Mouse (Mus musculus): Measurements from ENCODE around the gene Vwa3b. TPM values are rescaled to one million over a fixed set of nuclear protein-coding genes. Genes with fewer than 3 reads are reported as not detected.

Vwa3b gene
- polyA plus RNA-seq (2016; fragmentation: Nextera tagmentation; extraction: Ambion mirVana): 0.09 TPM in 1 of 2 replicates, not detected in the other

- H3K4me1 ChIP-seq (replicated peaks): 0 out of 2 replicates have a peak, but pooled peaks cover 7% of the 10 kb centered on the region
- H3K9ac ChIP-seq: no peak within 1 kb of the TSS
- no peak within 1 kb of the TSS for H3K27ac ChIP-seq (ENCODE audit: poor library complexity, severe bottlenecking)
- H3K27me3 ChIP-seq (replicated peaks): no peaks in the 10 kb centered on the region
- H3K4me2 ChIP-seq: no peak within 1 kb of the TSS
- H3K36me3 ChIP-seq: no peaks in the 10 kb centered on the region
- WGBS: 74% methylated on average over 5 of the region's 5 CpGs
- ATAC-seq (ENCODE audit: insufficient number of reproducible peaks, low FRiP score): no peak
- no peak within 1 kb of the TSS for H3K4me3 ChIP-seq
- no peaks in the 10 kb centered on the region for H3K9me3 ChIP-seq (replicated peaks)
Measured at GRCm38 (mm10) chr1:37025962-37026686, at the start of gene Vwa3b. Gene Vwa3b (plus strand): TSS chr1:37026596.

- 76% methylated on average over 4 of the region's 4 CpGs for WGBS
- ATAC-seq (ENCODE audit: insufficient number of reproducible peaks, low FRiP score): no peak
- Histone ChIP-seq H3K27ac (ENCODE audit: poor library complexity, severe bottlenecking) (no peak overlapping the region), H3K9ac (no peak overlapping the region), H3K9me3 (replicated peaks) (peaks cover 6% of the 10 kb centered on the region; the same call in 1 of the 2 replicates), H3K4me1 (replicated peaks) (no peaks in the 10 kb centered on the region), H3K4me3 (no peak overlapping the region), H3K36me3 (no peaks in the 10 kb centered on the region), H3K4me2 (no peak overlapping the region), H3K27me3 (replicated peaks) (no peaks in the 10 kb centered on the region)
Measured at GRCm38 (mm10) chr1:36976770-36977169, 49.6 kb upstream of the Vwa3b start.

GRCm38 (mm10) chr1:36982191-36982961 is 44.0 kb upstream of the Vwa3b start:
- Histone ChIP-seq H3K9ac (no peak overlapping the region), H3K4me1 (replicated peaks) (no peaks in the 10 kb centered on the region), H3K4me3 (no peak overlapping the region), H3K36me3 (no peaks in the 10 kb centered on the region), H3K4me2 (no peak overlapping the region), H3K9me3 (replicated peaks) (no peaks in the 10 kb centered on the region), H3K27me3 (replicated peaks) (no peaks in the 10 kb centered on the region; the same call in 1 of the 2 replicates), H3K27ac (ENCODE audit: poor library complexity, severe bottlenecking) (no peak overlapping the region)
- ATAC-seq (ENCODE audit: insufficient number of reproducible peaks, low FRiP score): no peak
- 72% methylated on average over 9 of the region's 9 CpGs for WGBS

GRCm38 (mm10) chr1:36983754-36984153 is 42.6 kb upstream of the Vwa3b start:
- Histone ChIP-seq H3K36me3 (no peaks in the 10 kb centered on the region), H3K9me3 (replicated peaks) (no peaks in the 10 kb centered on the region), H3K27ac (ENCODE audit: poor library complexity, severe bottlenecking) (no peak overlapping the region), H3K27me3 (replicated peaks) (no peaks in the 10 kb centered on the region; the same call in 1 of the 2 replicates), H3K4me2 (no peak overlapping the region), H3K4me3 (no peak overlapping the region), H3K9ac (no peak overlapping the region), H3K4me1 (replicated peaks) (no peaks in the 10 kb centered on the region)
- 36% methylated on average over 4 of the region's 4 CpGs for WGBS
- ATAC-seq (ENCODE audit: insufficient number of reproducible peaks, low FRiP score): no peak

- Histone ChIP-seq H3K9ac (no peak overlapping the region), H3K4me2 (no peak overlapping the region), H3K9me3 (replicated peaks) (no peaks in the 10 kb centered on the region), H3K27ac (ENCODE audit: poor library complexity, severe bottlenecking) (no peak overlapping the region), H3K4me1 (replicated peaks) (no peaks in the 10 kb centered on the region), H3K4me3 (no peak overlapping the region), H3K36me3 (no peaks in the 10 kb centered on the region), H3K27me3 (replicated peaks) (no peaks in the 10 kb centered on the region; the same call in 1 of the 2 replicates)
- no peak for ATAC-seq (ENCODE audit: insufficient number of reproducible peaks, low FRiP score)
- 34% methylated on average over 6 of the region's 6 CpGs for WGBS
Measured at GRCm38 (mm10) chr1:36984406-36984805, 42.0 kb upstream of the Vwa3b start.

GRCm38 (mm10) chr1:36985896-36986295 is 40.5 kb upstream of the Vwa3b start:
- no peak for ATAC-seq (ENCODE audit: insufficient number of reproducible peaks, low FRiP score)
- Histone ChIP-seq H3K4me1 (replicated peaks) (no peaks in the 10 kb centered on the region), H3K36me3 (no peaks in the 10 kb centered on the region), H3K9ac (no peak overlapping the region), H3K4me2 (no peak overlapping the region), H3K27ac (ENCODE audit: poor library complexity, severe bottlenecking) (no peak overlapping the region), H3K4me3 (no peak overlapping the region), H3K27me3 (replicated peaks) (no peaks in the 10 kb centered on the region; the same call in 1 of the 2 replicates), H3K9me3 (replicated peaks) (no peaks in the 10 kb centered on the region)
- 62% methylated on average over 6 of the region's 6 CpGs for WGBS

- no peaks in the 10 kb centered on the region for H3K36me3 ChIP-seq
- no peaks in the 10 kb centered on the region for H3K4me1 ChIP-seq (replicated peaks)
- no peaks in the 10 kb centered on the region for H3K9me3 ChIP-seq (replicated peaks)
- ATAC-seq (ENCODE audit: insufficient number of reproducible peaks, low FRiP score): no peak
- no peak overlapping the region for H3K27ac ChIP-seq (ENCODE audit: poor library complexity, severe bottlenecking)
- no peak overlapping the region for H3K4me2 ChIP-seq
- H3K27me3 ChIP-seq (replicated peaks): no peaks in the 10 kb centered on the region; the same call in 1 of the 2 replicates
- no peak overlapping the region for H3K4me3 ChIP-seq
- no peak overlapping the region for H3K9ac ChIP-seq
- WGBS: 67% methylated on average over 14 of the region's 14 CpGs
Measured at GRCm38 (mm10) chr1:36986396-36987160, 39.8 kb upstream of the Vwa3b start.

GRCm38 (mm10) chr1:36987172-36988148 is 38.9 kb upstream of the Vwa3b start:
- WGBS: 75% methylated on average over 10 of the region's 10 CpGs
- Histone ChIP-seq H3K9ac (no peak overlapping the region), H3K4me2 (no peak overlapping the region), H3K9me3 (replicated peaks) (no peaks in the 10 kb centered on the region), H3K4me1 (replicated peaks) (no peaks in the 10 kb centered on the region), H3K27me3 (replicated peaks) (no peaks in the 10 kb centered on the region; the same call in 1 of the 2 replicates), H3K27ac (ENCODE audit: poor library complexity, severe bottlenecking) (no peak overlapping the region), H3K4me3 (no peak overlapping the region), H3K36me3 (no peaks in the 10 kb centered on the region)
- ATAC-seq (ENCODE audit: insufficient number of reproducible peaks, low FRiP score): no peak

GRCm38 (mm10) chr1:36988161-36988560 is 38.2 kb upstream of the Vwa3b start:
- no peaks in the 10 kb centered on the region for H3K9me3 ChIP-seq (replicated peaks)
- H3K36me3 ChIP-seq: no peaks in the 10 kb centered on the region
- no peak overlapping the region for H3K4me3 ChIP-seq
- no peak overlapping the region for H3K27ac ChIP-seq (ENCODE audit: poor library complexity, severe bottlenecking)
- H3K4me2 ChIP-seq: no peak overlapping the region
- H3K4me1 ChIP-seq (replicated peaks): no peaks in the 10 kb centered on the region
- H3K27me3 ChIP-seq (replicated peaks): no peaks in the 10 kb centered on the region; the same call in 1 of the 2 replicates
- H3K9ac ChIP-seq: no peak overlapping the region
- ATAC-seq (ENCODE audit: insufficient number of reproducible peaks, low FRiP score): no peak
- WGBS: 86% methylated on average over 6 of the region's 6 CpGs

- H3K36me3 ChIP-seq: no peaks in the 10 kb centered on the region
- 69% methylated on average over 6 of the region's 6 CpGs for WGBS
- H3K4me2 ChIP-seq: no peak overlapping the region
- H3K27me3 ChIP-seq (replicated peaks): no peaks in the 10 kb centered on the region; the same call in 1 of the 2 replicates
- no peak overlapping the region for H3K27ac ChIP-seq (ENCODE audit: poor library complexity, severe bottlenecking)
- no peak overlapping the region for H3K4me3 ChIP-seq
- no peaks in the 10 kb centered on the region for H3K9me3 ChIP-seq (replicated peaks)
- no peak for ATAC-seq (ENCODE audit: insufficient number of reproducible peaks, low FRiP score)
- no peak overlapping the region for H3K9ac ChIP-seq
- no peaks in the 10 kb centered on the region for H3K4me1 ChIP-seq (replicated peaks)
Measured at GRCm38 (mm10) chr1:36988561-36988960, 37.8 kb upstream of the Vwa3b start.

All from heart, embryonic 12.5 days (tissue).